ENCODE assay signal across 8 mouse cellular contexts in genomic region chr4:141559898-141560263, GRCm38 (mm10). TPM values are rescaled to one million over a fixed set of nuclear protein-coding genes. Genes with fewer than 3 reads are reported as not detected.
A peak's percentile ranks its signal among the peaks of the same experiment; 100 is the strongest.
DNase-seq lines count a peak whose midpoint lies in the region; ATAC-seq and TF ChIP-seq lines count a peak whose summit lies in the region.

No protein-coding gene starts in this region.

- H3K9me3 ChIP-seq in forebrain, embryonic 14.5 days (replicated peaks; ENCODE audit: control insufficient read depth, low read length), result no peaks in the 10 kb centered on the region
- H3K9me3 ChIP-seq in lung, postnatal 0 days (ENCODE audit: low read length), result no peaks in the 10 kb centered on the region

- H3K4me1 ChIP-seq in forebrain, embryonic 14.5 days (ENCODE audit: control insufficient read depth, insufficient read depth, low read length), result peaks cover 12% of the 10 kb centered on the region; the same call in 1 of the 2 replicates
- H3K4me1 ChIP-seq in lung, postnatal 0 days (ENCODE audit: insufficient read depth, low read depth, low read length), result no peaks in the 10 kb centered on the region

- H3K4me2 ChIP-seq in forebrain, embryonic 14.5 days (ENCODE audit: low read length), result peak overlapping the region; percentile 84
- H3K4me2 ChIP-seq in lung, postnatal 0 days (replicated peaks; ENCODE audit: low read depth, low read length), result peak overlapping the region; percentile 87

- H3K9ac ChIP-seq in forebrain, embryonic 14.5 days (ENCODE audit: low read length), result peak overlapping the region; percentile 65
- no peak overlapping the region; the same call in 1 of the 2 replicates for H3K9ac ChIP-seq in lung, postnatal 0 days (replicated peaks; ENCODE audit: low read depth)

- H3K27me3 ChIP-seq in forebrain, embryonic 14.5 days (replicated peaks; ENCODE audit: control insufficient read depth, insufficient read depth, low read length), result no peaks in the 10 kb centered on the region
- H3K27me3 ChIP-seq in lung, postnatal 0 days (replicated peaks; ENCODE audit: insufficient read depth, low read length), result no peaks in the 10 kb centered on the region

- peak; percentile 99 for TF ChIP-seq CTCF in layer of hippocampus, adult 2 months (conservative IDR thresholded peaks at IDR 0.05)
- TF ChIP-seq CTCF in lung, postnatal 0 days (IDR thresholded peaks at IDR 0.05), result peak; percentile 96

- ATAC-seq in forebrain, embryonic 14.5 days, result peak; percentile 44; the same call in 1 of the 2 replicates
- peak; percentile 65 for ATAC-seq in lung, postnatal 0 days

- peak overlapping the region; percentile 35 for H3K4me3 ChIP-seq in forebrain, embryonic 14.5 days (ENCODE audit: low read depth, low read length)
- H3K4me3 ChIP-seq in layer of hippocampus, adult 2 months, result peak overlapping the region; percentile 52
- H3K4me3 ChIP-seq in lung, postnatal 0 days (ENCODE audit: low read depth, low read length), result peak overlapping the region; percentile 39

- TF ChIP-seq EP300 in lung, postnatal 0 days (IDR thresholded peaks at IDR 0.05), result no peak

- H3K36me3 ChIP-seq in forebrain, embryonic 14.5 days (ENCODE audit: control insufficient read depth, insufficient read depth, low read length), result no peaks in the 10 kb centered on the region
- no peaks in the 10 kb centered on the region for H3K36me3 ChIP-seq in lung, postnatal 0 days (ENCODE audit: insufficient read depth, low read length)

- peak; percentile 92 for DNase-seq in ES-CJ7 (ENCODE audit: low read depth, low spot score)
- peak; percentile 78 for DNase-seq in cerebellum, adult 11-12 months
- peak; percentile 86 for DNase-seq in forebrain, embryonic 14.5 days (ENCODE audit: low spot score)
- peak; percentile 88 for DNase-seq in heart, postnatal 4 days
- DNase-seq in layer of hippocampus, adult 2 months (ENCODE audit: low spot score in 2 of 2), result peak; percentile 66 to 73
- peak; percentile 92 for DNase-seq in lung, postnatal 0 days (ENCODE audit: low spot score)
- peak; percentile 79 for DNase-seq in ovary, postnatal 14 days (ENCODE audit: low spot score)
- peak; percentile 74 to 89 for DNase-seq in thymus, postnatal 10 days (ENCODE audit: low spot score in 2 of 2)

- WGBS in forebrain, embryonic 14.5 days, result under 1% methylated on average over 9 of the region's 9 CpGs
- under 1% methylated on average over 9 of the region's 9 CpGs for WGBS in lung, postnatal 0 days

- H3K27ac ChIP-seq in forebrain, embryonic 14.5 days (ENCODE audit: low read depth, low read length), result peak overlapping the region; percentile 86
- peak overlapping the region; percentile 94 for H3K27ac ChIP-seq in layer of hippocampus, adult 2 months
- peak overlapping the region; percentile 91 for H3K27ac ChIP-seq in lung, postnatal 0 days (ENCODE audit: low read length)

RNA-seq across cellular contexts. Expression of gene Spen, which starts 21.5 kb away (rescaled TPM):
- 10.7 and 14.0 TPM in 2 replicates for polyA plus RNA-seq in forebrain, embryonic 14.5 days (2014; fragmentation: Nextera tagmentation; extraction: Ambion mirVana)
- total RNA-seq in heart, postnatal 4 days (2021), result 10 to 100 TPM; 33.7 to 34.9 TPM
- total RNA-seq in layer of hippocampus, adult 2 months (2021), result 10 to 100 TPM; 56.0 to 68.1 TPM
- polyA plus RNA-seq in lung, postnatal 0 days (2015; fragmentation: Nextera tagmentation; extraction: Ambion mirVana), result 5.7 and 8.8 TPM in 2 replicates

RNA-seq across cellular contexts. Expression of gene Fblim1, which starts 46.0 kb away (rescaled TPM):
- polyA plus RNA-seq in forebrain, embryonic 14.5 days (2014; fragmentation: Nextera tagmentation; extraction: Ambion mirVana), result 15.1 and 19.7 TPM in 2 replicates
- total RNA-seq in heart, postnatal 4 days (2021), result 100 to 1,000 TPM; 122 to 145 TPM
- under 1 TPM; 0.47 to 0.90 TPM for total RNA-seq in layer of hippocampus, adult 2 months (2021)
- 52.3 and 57.5 TPM in 2 replicates for polyA plus RNA-seq in lung, postnatal 0 days (2015; fragmentation: Nextera tagmentation; extraction: Ambion mirVana)

RNA-seq across cellular contexts. Expression of gene Tmem82, which starts 58.6 kb away (rescaled TPM):
- polyA plus RNA-seq in forebrain, embryonic 14.5 days (2014; fragmentation: Nextera tagmentation; extraction: Ambion mirVana), result 0.12 TPM in 1 of 2 replicates, not detected in the other
- total RNA-seq in heart, postnatal 4 days (2021), result 1 to 10 TPM; 3.1 to 3.2 TPM
- under 1 TPM; 0.37 to 0.56 TPM for total RNA-seq in layer of hippocampus, adult 2 months (2021)
- polyA plus RNA-seq in lung, postnatal 0 days (2015; fragmentation: Nextera tagmentation; extraction: Ambion mirVana), result 3.5 and 3.6 TPM in 2 replicates

Comparison
In these comparisons a context has a peak if more than half of its experiments do, and no peak if none do; other contexts are left out.
1. Peak in every context shown above with its lines: DNase-seq, ATAC-seq, H3K4me3 ChIP-seq and H3K27ac ChIP-seq.
2. RNA of gene Fblim1, which starts 46.0 kb away (total RNA-seq): 122 to 145 TPM in heart, postnatal 4 days; 0.47 to 0.90 TPM in layer of hippocampus, adult 2 months; every median in the first group is over 10 times any median in the second.